Mouse (Mus musculus): Measurements from ENCODE around the gene Sdk1.

Gene Sdk1

DNA sequence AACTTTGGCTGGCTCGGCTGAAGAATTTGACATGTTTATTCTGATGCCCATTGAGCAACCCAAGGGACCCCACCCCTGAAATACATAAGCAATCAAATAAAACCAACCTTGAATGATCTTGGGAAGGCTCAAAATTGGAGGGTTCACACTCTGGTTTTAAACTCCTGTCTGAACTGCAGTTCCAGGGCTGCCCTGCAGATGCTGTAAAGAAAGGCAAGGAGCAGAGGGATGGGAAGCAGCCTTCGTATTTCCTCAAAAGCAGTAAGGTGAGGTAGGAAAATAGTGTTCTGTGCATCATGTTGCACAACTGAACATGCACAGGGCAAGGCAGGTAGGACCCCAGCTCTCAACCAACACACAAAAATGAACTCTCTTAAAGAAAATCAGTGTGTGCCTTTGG lies 222.1 kb downstream of the Sdk1 start:
- H3K36me3 ChIP-seq (ENCODE audit: control insufficient read depth, insufficient read depth, low read length, poor library complexity, severe bottlenecking), result no peaks in the 10 kb centered on the region
- no peak for DNase-seq (ENCODE audit: low read depth, low spot score)

DNA sequence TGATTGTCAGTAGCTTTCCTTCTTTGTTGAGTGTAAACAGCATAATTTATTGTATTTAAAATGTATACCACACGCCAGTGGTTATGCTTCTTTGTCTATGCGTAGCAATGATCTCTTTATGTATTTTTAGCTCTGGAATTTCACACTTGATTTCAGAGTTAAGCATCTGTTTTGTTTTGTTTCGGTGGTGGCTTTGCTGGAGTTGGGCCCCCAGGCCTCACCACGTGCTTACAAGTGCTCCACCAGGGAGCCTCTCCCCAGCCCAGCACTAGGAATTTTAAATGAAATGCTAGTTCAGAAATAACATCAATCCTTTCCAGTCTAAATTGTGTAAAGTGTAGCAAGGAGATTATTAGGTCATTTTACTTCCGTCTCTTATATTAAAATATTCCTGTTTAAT lies 227.5 kb downstream of the Sdk1 start:
- no peak for DNase-seq (ENCODE audit: low read depth, low spot score)
- Histone ChIP-seq H3K27me3 (ENCODE audit: control insufficient read depth, insufficient read depth, low read length, poor library complexity, severe bottlenecking) (no peaks in the 10 kb centered on the region), H3K36me3 (ENCODE audit: control insufficient read depth, insufficient read depth, low read length, poor library complexity, severe bottlenecking) (no peaks in the 10 kb centered on the region)

More for the DNA sequence above, 222.1 kb downstream of the Sdk1 start:
- H3K27me3 ChIP-seq (ENCODE audit: control insufficient read depth, insufficient read depth, low read length, poor library complexity, severe bottlenecking), result no peaks in the 10 kb centered on the region; the same call in 1 of the 2 replicates

DNA sequence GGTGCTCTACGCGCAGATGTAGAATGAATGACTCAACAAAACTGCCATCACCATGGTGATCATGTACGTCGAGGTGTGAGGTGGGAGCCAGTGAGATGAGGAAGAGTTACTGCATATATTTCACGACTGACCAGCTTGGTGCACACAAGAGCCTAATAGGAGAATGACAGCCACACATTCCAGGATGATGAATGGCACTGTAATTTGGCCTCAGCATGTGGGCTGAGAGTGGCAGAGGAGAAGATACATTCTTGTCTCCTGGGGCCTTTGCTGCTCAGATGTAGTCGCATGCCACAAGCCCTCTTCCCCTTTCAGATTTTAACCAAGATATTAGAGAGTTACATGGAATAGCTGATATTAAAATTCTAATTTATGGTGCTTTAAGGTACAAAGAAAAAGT lies 264.0 kb downstream of the Sdk1 start:
- DNase-seq (ENCODE audit: low read depth, low spot score), result no peak
- no peaks in the 10 kb centered on the region; the same call in 1 of the 2 replicates for H3K27me3 ChIP-seq (ENCODE audit: control insufficient read depth, insufficient read depth, low read length, poor library complexity, severe bottlenecking)
- H3K36me3 ChIP-seq (ENCODE audit: control insufficient read depth, insufficient read depth, low read length, poor library complexity, severe bottlenecking), result no peaks in the 10 kb centered on the region

GRCm38 (mm10) chr5:141506344-141506743 lies 265.1 kb downstream of the Sdk1 start:
- Histone ChIP-seq H3K27me3 (ENCODE audit: control insufficient read depth, insufficient read depth, low read length, poor library complexity, severe bottlenecking) (no peaks in the 10 kb centered on the region; the same call in 1 of the 2 replicates), H3K36me3 (ENCODE audit: control insufficient read depth, insufficient read depth, low read length, poor library complexity, severe bottlenecking) (no peaks in the 10 kb centered on the region)
- no peak for DNase-seq (ENCODE audit: low read depth, low spot score)

- no peak for DNase-seq (ENCODE audit: low read depth, low spot score)
- Histone ChIP-seq H3K27me3 (ENCODE audit: control insufficient read depth, insufficient read depth, low read length, poor library complexity, severe bottlenecking) (no peaks in the 10 kb centered on the region), H3K36me3 (ENCODE audit: control insufficient read depth, insufficient read depth, low read length, poor library complexity, severe bottlenecking) (no peaks in the 10 kb centered on the region)
Observed at GRCm38 (mm10) chr5:141524801-141525715, 283.8 kb downstream of the Sdk1 start.

DNA sequence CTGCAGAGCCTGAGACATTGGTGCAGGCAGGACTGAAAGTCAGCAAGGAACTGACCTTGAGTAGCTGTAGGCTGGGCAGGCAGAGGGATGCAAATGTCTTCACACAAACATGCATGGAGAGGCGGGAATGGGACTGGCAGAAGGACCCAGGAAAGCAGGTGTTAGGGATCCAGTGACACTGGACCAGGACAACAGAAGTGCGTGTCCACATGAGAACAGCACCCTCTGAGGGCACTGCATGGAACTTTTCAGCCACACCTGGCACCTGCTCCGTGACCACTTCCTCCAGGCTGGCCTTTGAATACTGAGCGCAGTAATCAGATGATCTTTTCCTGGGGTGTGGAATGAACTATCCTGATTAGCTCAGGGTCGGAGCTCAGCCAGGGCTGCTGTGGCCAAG lies 298.9 kb downstream of the Sdk1 start:
- Histone ChIP-seq H3K36me3 (ENCODE audit: control insufficient read depth, insufficient read depth, low read length, poor library complexity, severe bottlenecking) (no peaks in the 10 kb centered on the region), H3K27me3 (ENCODE audit: control insufficient read depth, insufficient read depth, low read length, poor library complexity, severe bottlenecking) (no peaks in the 10 kb centered on the region)
- no peak for DNase-seq (ENCODE audit: low read depth, low spot score)

GRCm38 (mm10) chr5:141542890-141543666 lies 301.8 kb downstream of the Sdk1 start:
- no peak for DNase-seq (ENCODE audit: low read depth, low spot score)
- Histone ChIP-seq H3K36me3 (ENCODE audit: control insufficient read depth, insufficient read depth, low read length, poor library complexity, severe bottlenecking) (no peaks in the 10 kb centered on the region), H3K27me3 (ENCODE audit: control insufficient read depth, insufficient read depth, low read length, poor library complexity, severe bottlenecking) (no peaks in the 10 kb centered on the region)

GRCm38 (mm10) chr5:141553444-141553843 lies 312.2 kb downstream of the Sdk1 start:
- DNase-seq (ENCODE audit: low read depth, low spot score), result no peak
- H3K36me3 ChIP-seq (ENCODE audit: control insufficient read depth, insufficient read depth, low read length, poor library complexity, severe bottlenecking), result no peaks in the 10 kb centered on the region
- no peaks in the 10 kb centered on the region for H3K27me3 ChIP-seq (ENCODE audit: control insufficient read depth, insufficient read depth, low read length, poor library complexity, severe bottlenecking)

GRCm38 (mm10) chr5:141558731-141559130 lies 317.4 kb downstream of the Sdk1 start:
- Histone ChIP-seq H3K36me3 (ENCODE audit: control insufficient read depth, insufficient read depth, low read length, poor library complexity, severe bottlenecking) (no peaks in the 10 kb centered on the region), H3K27me3 (ENCODE audit: control insufficient read depth, insufficient read depth, low read length, poor library complexity, severe bottlenecking) (no peaks in the 10 kb centered on the region)
- no peak for DNase-seq (ENCODE audit: low read depth, low spot score)

GRCm38 (mm10) chr5:141560325-141560724 lies 319.0 kb downstream of the Sdk1 start:
- DNase-seq (ENCODE audit: low read depth, low spot score), result no peak
- Histone ChIP-seq H3K36me3 (ENCODE audit: control insufficient read depth, insufficient read depth, low read length, poor library complexity, severe bottlenecking) (no peaks in the 10 kb centered on the region), H3K27me3 (ENCODE audit: control insufficient read depth, insufficient read depth, low read length, poor library complexity, severe bottlenecking) (no peaks in the 10 kb centered on the region)

DNA sequence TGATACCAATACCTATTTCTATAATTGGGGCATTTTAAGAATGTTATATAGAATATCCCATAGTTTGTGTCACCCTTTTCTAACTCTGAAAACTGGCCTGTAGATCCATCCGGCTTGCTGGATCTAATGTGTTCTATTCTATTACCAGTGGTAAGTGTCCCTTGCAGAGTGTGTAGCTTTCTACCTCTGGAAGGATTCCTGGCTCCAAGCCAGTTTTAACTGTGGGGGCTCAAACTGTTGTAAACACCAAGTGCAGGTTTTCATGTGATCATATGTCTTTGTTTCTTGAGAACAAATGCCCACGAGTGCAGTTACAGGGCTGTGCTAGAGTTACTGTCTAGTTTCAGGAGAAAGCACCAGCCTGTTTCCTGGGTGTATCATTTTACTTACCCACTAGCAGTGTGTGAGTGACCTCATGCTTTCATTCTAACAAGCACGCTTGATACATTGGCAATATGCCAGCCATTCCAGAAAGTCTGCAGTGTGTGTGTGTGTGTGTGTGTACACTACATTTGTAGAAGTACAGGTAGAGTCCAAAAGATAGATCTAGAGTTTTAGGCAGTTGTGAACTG lies 320.8 kb downstream of the Sdk1 start:
- H3K27me3 ChIP-seq (ENCODE audit: control insufficient read depth, insufficient read depth, low read length, poor library complexity, severe bottlenecking), result no peaks in the 10 kb centered on the region
- no peak for DNase-seq (ENCODE audit: low read depth, low spot score)
- no peaks in the 10 kb centered on the region for H3K36me3 ChIP-seq (ENCODE audit: control insufficient read depth, insufficient read depth, low read length, poor library complexity, severe bottlenecking)

- DNase-seq (ENCODE audit: low read depth, low spot score), result no peak
- no peaks in the 10 kb centered on the region for H3K27me3 ChIP-seq (ENCODE audit: control insufficient read depth, insufficient read depth, low read length, poor library complexity, severe bottlenecking)
- H3K36me3 ChIP-seq (ENCODE audit: control insufficient read depth, insufficient read depth, low read length, poor library complexity, severe bottlenecking), result no peaks in the 10 kb centered on the region
Observed at GRCm38 (mm10) chr5:141564197-141564596, 322.9 kb downstream of the Sdk1 start.

DNA sequence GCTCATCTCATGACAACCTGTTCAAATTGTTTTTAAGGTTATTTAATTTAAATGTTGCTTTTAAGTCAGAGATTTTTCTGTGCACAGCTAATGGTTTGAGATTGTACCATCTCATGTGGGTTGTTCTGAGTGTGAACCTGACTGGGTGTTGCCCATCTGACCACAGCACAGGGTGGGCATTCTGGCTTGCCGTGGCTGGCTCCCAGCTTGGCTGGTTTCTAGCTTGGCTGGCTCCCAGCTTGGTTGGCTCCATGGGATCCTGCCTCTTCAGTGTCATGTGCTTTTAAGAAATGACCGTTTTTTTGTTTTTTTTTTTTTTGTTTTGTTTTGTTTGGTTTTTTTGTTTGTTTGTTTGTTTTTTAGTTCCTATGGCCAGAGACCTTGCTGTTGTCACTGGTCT lies 326.8 kb downstream of the Sdk1 start:
- Histone ChIP-seq H3K27me3 (ENCODE audit: control insufficient read depth, insufficient read depth, low read length, poor library complexity, severe bottlenecking) (no peaks in the 10 kb centered on the region), H3K36me3 (ENCODE audit: control insufficient read depth, insufficient read depth, low read length, poor library complexity, severe bottlenecking) (no peaks in the 10 kb centered on the region)
- DNase-seq (ENCODE audit: low read depth, low spot score), result no peak

DNA sequence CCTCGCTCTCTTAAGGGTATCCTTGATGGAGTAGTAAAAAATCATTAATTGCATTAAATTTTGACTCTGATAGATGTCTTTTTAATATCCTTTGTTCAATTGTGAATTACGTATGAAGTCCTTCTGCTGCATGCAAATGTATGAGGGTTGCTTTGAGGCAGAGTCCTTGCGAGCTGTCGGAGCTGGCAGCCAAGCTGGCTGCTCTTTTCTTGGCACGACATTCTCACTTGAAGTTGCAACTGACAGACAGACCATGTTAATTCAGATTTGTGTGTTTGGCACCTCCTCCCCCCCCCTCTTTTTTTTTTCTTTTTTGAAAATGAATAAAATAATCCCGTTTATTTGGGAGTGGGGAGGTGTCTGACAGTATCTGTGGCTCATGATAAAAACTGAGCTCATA lies 329.2 kb downstream of the Sdk1 start:
- no peak for DNase-seq (ENCODE audit: low read depth, low spot score)
- no peaks in the 10 kb centered on the region; the same call in 1 of the 2 replicates for H3K27me3 ChIP-seq (ENCODE audit: control insufficient read depth, insufficient read depth, low read length, poor library complexity, severe bottlenecking)

DNA sequence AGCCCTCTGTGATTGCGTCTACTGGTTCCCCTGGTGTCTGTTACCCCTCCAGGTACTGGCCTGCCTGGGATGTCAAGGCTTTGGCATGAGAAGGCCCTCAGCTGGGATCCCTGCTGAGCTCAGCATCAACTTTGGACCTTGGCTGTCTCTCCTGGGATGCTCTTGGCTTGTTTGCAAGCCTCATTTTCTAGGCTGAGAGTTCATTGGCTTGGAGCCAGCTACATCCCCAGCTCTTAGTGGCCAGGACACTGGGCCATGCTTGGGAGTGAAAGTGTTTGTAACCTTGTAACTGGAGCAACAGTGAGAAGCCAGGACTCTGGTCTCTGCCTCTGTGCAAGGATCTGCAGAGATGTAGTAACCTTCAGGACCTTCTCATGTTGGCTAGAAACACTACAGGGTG lies 333.0 kb downstream of the Sdk1 start:
- no peak for DNase-seq (ENCODE audit: low read depth, low spot score)
- no peaks in the 10 kb centered on the region for H3K36me3 ChIP-seq (ENCODE audit: control insufficient read depth, insufficient read depth, low read length, poor library complexity, severe bottlenecking)
- no peaks in the 10 kb centered on the region; the same call in 1 of the 2 replicates for H3K27me3 ChIP-seq (ENCODE audit: control insufficient read depth, insufficient read depth, low read length, poor library complexity, severe bottlenecking)

More for the DNA sequence above, 329.2 kb downstream of the Sdk1 start:
- H3K36me3 ChIP-seq (ENCODE audit: control insufficient read depth, insufficient read depth, low read length, poor library complexity, severe bottlenecking), result no peaks in the 10 kb centered on the region
